Comparison of ENCODE assay signal across 20 mouse cellular contexts in the genomic region with DNA sequence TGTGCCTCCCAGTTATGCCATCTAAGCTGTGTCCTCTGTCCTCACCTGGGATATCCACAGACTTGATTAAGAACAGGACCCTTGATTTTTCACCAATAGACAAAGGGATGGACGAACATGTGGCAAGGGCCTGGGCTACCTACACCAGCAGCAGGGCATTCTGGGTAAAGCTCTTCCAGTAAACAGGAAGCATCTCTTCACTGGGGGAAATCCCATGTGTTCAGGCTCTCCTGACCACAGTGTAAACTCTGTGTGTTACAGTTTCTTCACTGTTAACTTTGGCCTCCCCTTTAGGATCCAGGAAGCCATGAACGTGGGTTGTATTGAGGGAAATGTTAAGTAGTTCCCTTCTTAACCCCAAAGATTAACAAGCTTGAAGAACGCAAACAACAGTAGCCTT.
DNase-seq lines count a peak whose midpoint lies in the region; ATAC-seq and TF ChIP-seq lines count a peak whose summit lies in the region.
"Had no signal": no experiment of that assay in that cellular context is flagged by ENCODE, and none has a peak within 500 bp of the region (broad histone marks: within the 10 kb centered on the region; RNA-seq: fewer than 3 reads in every experiment).

No protein-coding gene starts in this region.

- no peak for TF ChIP-seq EP300 in heart, adult 2 months (IDR thresholded peaks at IDR 0.05; ENCODE audit: insufficient read depth, low read depth, low read length)

- no peaks in the 10 kb centered on the region for H3K36me3 ChIP-seq in limb, embryonic 11.5 days (ENCODE audit: control insufficient read depth, insufficient read depth, low read length)
- H3K36me3 ChIP-seq in limb, embryonic 10.5 days = peaks cover 53% of the 10 kb centered on the region
- H3K36me3 ChIP-seq in heart, adult 2 months (ENCODE audit: control insufficient read depth, insufficient read depth, low read length) = no peaks in the 10 kb centered on the region
- H3K36me3 ChIP-seq: hindbrain, embryonic 13.5 days had no signal

- intact Hi-C loops in heart, adult 2 months (cut with DNase I) = no loop called here
- intact Hi-C loops in heart, postnatal 25 days (cut with DNase I) = no loop called here

- TF ChIP-seq CTCF in bone marrow macrophage, adult 2 months (IDR thresholded peaks at IDR 0.05; ENCODE audit: low read depth, low read length) = no peak
- no peak for TF ChIP-seq CTCF in heart, adult 2 months (IDR thresholded peaks at IDR 0.05)

- no peak for ATAC-seq in limb, embryonic 11.5 days (ENCODE audit: insufficient number of reproducible peaks, low FRiP score, low TSS enrichment, low read depth)
- peak; percentile 48 for ATAC-seq in megakaryocyte progenitor cell, adult 5-6 weeks (replicated peaks; ENCODE audit: poor library complexity)
- ATAC-seq in inflammation-experienced regulatory T-cells, adult 6 months = no peak
- ATAC-seq: forebrain, embryonic 13.5 days; forebrain, postnatal 0 days; hindbrain, postnatal 0 days had no signal

- no peak overlapping the region for H3K4me3 ChIP-seq in limb, embryonic 11.5 days (ENCODE audit: low read depth, low read length)
- no peak overlapping the region for H3K4me3 ChIP-seq in limb, embryonic 10.5 days
- H3K4me3 ChIP-seq in bone marrow macrophage, adult 2 months (ENCODE audit: insufficient read depth, low read length) = no peak overlapping the region
- H3K4me3 ChIP-seq in heart, adult 2 months = no peak overlapping the region
- H3K4me3 ChIP-seq: embryonic facial prominence, embryonic 10.5 days; forebrain, embryonic 13.5 days; heart, embryonic 10.5 days; hindbrain, embryonic 13.5 days had no signal

- no peak overlapping the region for H3K4me2 ChIP-seq in limb, embryonic 11.5 days (ENCODE audit: low read depth, severe bottlenecking)
- H3K4me2 ChIP-seq: forebrain, embryonic 13.5 days; hindbrain, embryonic 13.5 days had no signal

- WGBS in limb, embryonic 11.5 days = 80% methylated on average over 3 of the region's 3 CpGs
- 88% methylated on average over 3 of the region's 3 CpGs for WGBS in limb, embryonic 10.5 days
- whole genome bisulfite sequencing in heart, adult 2 months = 60% methylated on average over 3 of the region's 3 CpGs

- TF ChIP-seq POLR2A in bone marrow macrophage, adult 2 months (IDR thresholded peaks at IDR 0.05; ENCODE audit: borderline replicate concordance, low read depth, low read length) = no peak
- TF ChIP-seq POLR2A in heart, adult 2 months (IDR thresholded peaks at IDR 0.05; ENCODE audit: insufficient read depth, low read depth, low read length) = no peak

- no peak overlapping the region for H3K27ac ChIP-seq in limb, embryonic 11.5 days (replicated peaks; ENCODE audit: low read depth, low read length)
- no peak overlapping the region for H3K27ac ChIP-seq in limb, embryonic 10.5 days
- peak overlapping the region; percentile 25 for H3K27ac ChIP-seq in bone marrow macrophage, adult 2 months (ENCODE audit: insufficient read depth, low read depth, low read length)
- H3K27ac ChIP-seq in heart, adult 2 months = no peak overlapping the region
- H3K27ac ChIP-seq: embryonic facial prominence, embryonic 10.5 days; forebrain, embryonic 13.5 days; heart, embryonic 10.5 days; hindbrain, embryonic 13.5 days; hindbrain, postnatal 0 days had no signal

- peak overlapping the region; percentile 17; the same call in 1 of the 2 replicates for H3K9ac ChIP-seq in limb, embryonic 11.5 days (ENCODE audit: low read length)
- no peak overlapping the region for H3K9ac ChIP-seq in heart, adult 2 months (ENCODE audit: low read depth, low read length)
- H3K9ac ChIP-seq: forebrain, embryonic 13.5 days; forebrain, postnatal 0 days; hindbrain, embryonic 13.5 days had no signal

- H3K79me2 ChIP-seq in heart, adult 2 months (replicated peaks; ENCODE audit: control insufficient read depth, insufficient read depth, low read length) = no peaks in the 10 kb centered on the region

- no peaks in the 10 kb centered on the region for H3K9me3 ChIP-seq in limb, embryonic 11.5 days (ENCODE audit: control insufficient read depth, low read length)
- H3K9me3 ChIP-seq in limb, embryonic 10.5 days (replicated peaks) = no peaks in the 10 kb centered on the region
- H3K9me3 ChIP-seq: embryonic facial prominence, embryonic 10.5 days; forebrain, embryonic 13.5 days; heart, embryonic 10.5 days; hindbrain, embryonic 13.5 days had no signal

- no peaks in the 10 kb centered on the region for H3K27me3 ChIP-seq in limb, embryonic 11.5 days (ENCODE audit: control insufficient read depth, insufficient read depth, low read length)
- no peaks in the 10 kb centered on the region for H3K27me3 ChIP-seq in limb, embryonic 10.5 days (ENCODE audit: low read depth, poor library complexity, severe bottlenecking)
- no peaks in the 10 kb centered on the region for H3K27me3 ChIP-seq in heart, adult 2 months (ENCODE audit: control insufficient read depth, insufficient read depth, low read length)
- H3K27me3 ChIP-seq: hindbrain, embryonic 13.5 days had no signal

- H3K4me1 ChIP-seq in limb, embryonic 11.5 days (ENCODE audit: control insufficient read depth, insufficient read depth, low read length) = peaks cover 3% of the 10 kb centered on the region; the same call in 1 of the 2 replicates
- peaks cover 37% of the 10 kb centered on the region for H3K4me1 ChIP-seq in limb, embryonic 10.5 days
- H3K4me1 ChIP-seq in bone marrow macrophage, adult 2 months (ENCODE audit: control insufficient read depth, insufficient read depth, low read length) = peaks cover 28% of the 10 kb centered on the region
- H3K4me1 ChIP-seq in heart, adult 2 months (ENCODE audit: control insufficient read depth, insufficient read depth, low read length) = peaks cover 5% of the 10 kb centered on the region

- DNase-seq in limb, embryonic 11.5 days (ENCODE audit: low spot score) = no peak
- no peak for DNase-seq in limb, embryonic 10.5 days (ENCODE audit: low spot score)
- DNase-seq in 416B (ENCODE audit: low read depth) = peak; percentile 17
- no peak for DNase-seq in heart, adult 2 months
- no peak for DNase-seq in heart, postnatal 25 days (ENCODE audit: low spot score)
- DNase-seq: adrenal gland, postnatal 14 days; cerebellum, adult 18-20 months; cerebellum, adult 9-11 months; cerebellum, postnatal 36 days; forebrain, postnatal 0 days; gastrocnemius, postnatal 14 days; heart, postnatal 10 days had no signal
